Comparison of ENCODE assay signal across 11 mouse cellular contexts in the genomic region with DNA sequence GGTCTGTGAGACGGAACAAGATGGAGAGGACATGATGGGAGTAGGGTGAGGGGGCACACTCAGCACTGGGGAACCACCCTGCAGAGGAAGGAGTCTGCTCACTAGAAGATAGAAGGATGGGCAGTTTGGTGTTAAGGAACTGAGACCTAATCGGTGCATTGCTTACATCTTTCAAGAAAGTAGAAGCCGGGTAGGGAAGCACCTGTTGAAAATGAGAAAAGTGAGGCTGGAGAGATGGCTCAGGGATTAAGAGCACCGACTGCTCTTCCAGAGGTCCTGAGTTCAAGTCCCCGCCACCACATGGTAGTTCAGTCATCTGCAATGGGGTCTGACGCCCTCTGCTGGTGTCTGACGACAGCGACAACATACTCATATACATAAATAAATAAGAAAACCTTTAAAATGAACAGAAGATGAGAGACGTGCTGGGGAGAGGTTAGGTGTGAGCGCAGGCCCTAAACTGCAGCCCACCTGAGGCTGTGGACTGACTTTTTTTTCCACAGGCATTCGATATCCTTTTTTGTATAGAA. TPM values are rescaled to one million over a fixed set of nuclear protein-coding genes. Genes with fewer than 3 reads are reported as not detected.
DNase-seq lines count a peak whose midpoint lies in the region; ATAC-seq lines count a peak whose summit lies in the region.
"Had no signal": no experiment of that assay in that cellular context is flagged by ENCODE, and none has a peak within 500 bp of the region (broad histone marks: within the 10 kb centered on the region; RNA-seq: fewer than 3 reads in every experiment).

No protein-coding gene starts in this region.

- H3K27ac ChIP-seq in liver, embryonic 11.5 days (ENCODE audit: low read depth, low read length) = no peak overlapping the region
- H3K27ac ChIP-seq in brown adipose tissue, adult 24 weeks (replicated peaks; ENCODE audit: low read depth, low read length) = peak overlapping the region; percentile 71; the same call in 1 of the 2 replicates
- no peak overlapping the region for H3K27ac ChIP-seq in midbrain, embryonic 14.5 days (replicated peaks; ENCODE audit: low read depth, low read length)
- H3K27ac ChIP-seq: embryonic facial prominence, embryonic 12.5 days; neural tube, embryonic 12.5 days had no signal

- H3K9me3 ChIP-seq in liver, embryonic 11.5 days (ENCODE audit: control insufficient read depth, low read length) = no peaks in the 10 kb centered on the region
- no peaks in the 10 kb centered on the region for H3K9me3 ChIP-seq in midbrain, embryonic 14.5 days (ENCODE audit: control insufficient read depth, low read length)
- H3K9me3 ChIP-seq: embryonic facial prominence, embryonic 12.5 days; lung, embryonic 15.5 days; neural tube, embryonic 12.5 days had no signal

- H3K4me3 ChIP-seq in liver, embryonic 11.5 days (ENCODE audit: low read depth, low read length) = no peak overlapping the region
- H3K4me3 ChIP-seq in brown adipose tissue, adult 24 weeks (ENCODE audit: insufficient read depth, low read depth, low read length) = no peak overlapping the region
- H3K4me3 ChIP-seq in midbrain, embryonic 14.5 days (replicated peaks; ENCODE audit: low read depth, low read length) = no peak overlapping the region
- H3K4me3 ChIP-seq: embryonic facial prominence, embryonic 12.5 days; lung, embryonic 15.5 days; neural tube, embryonic 12.5 days had no signal

- H3K27me3 ChIP-seq in liver, embryonic 11.5 days (replicated peaks; ENCODE audit: control insufficient read depth, insufficient read depth, low read length) = no peaks in the 10 kb centered on the region
- H3K27me3 ChIP-seq in midbrain, embryonic 14.5 days (ENCODE audit: control insufficient read depth, insufficient read depth, low read length) = no peaks in the 10 kb centered on the region
- H3K27me3 ChIP-seq: embryonic facial prominence, embryonic 12.5 days; lung, embryonic 15.5 days; neural tube, embryonic 12.5 days had no signal

- DNase-seq in adrenal gland, postnatal 14 days = peak; percentile 43
- DNase-seq in adrenal gland, postnatal 10 days = no peak
- peak; percentile 70 for DNase-seq in liver
- no peak for DNase-seq in liver, embryonic 11.5 days (ENCODE audit: low spot score)
- DNase-seq in spleen, postnatal 4 days (ENCODE audit: low spot score in 2 of 2) = peak; percentile 57 to 81
- no peak for DNase-seq in embryo, embryonic 10 days (ENCODE audit: low spot score)
- DNase-seq in midbrain, embryonic 14.5 days = no peak

- H3K4me1 ChIP-seq in liver, embryonic 11.5 days (replicated peaks; ENCODE audit: control insufficient read depth, insufficient read depth, low read length) = peaks cover 16% of the 10 kb centered on the region
- peaks cover 40% of the 10 kb centered on the region for H3K4me1 ChIP-seq in brown adipose tissue, adult 24 weeks (ENCODE audit: control insufficient read depth, insufficient read depth, insufficient read length, low read length)
- H3K4me1 ChIP-seq in midbrain, embryonic 14.5 days (ENCODE audit: control insufficient read depth, insufficient read depth, low read length) = peaks cover 7% of the 10 kb centered on the region; the same call in 1 of the 2 replicates
- H3K4me1 ChIP-seq: embryonic facial prominence, embryonic 12.5 days; lung, embryonic 15.5 days; neural tube, embryonic 12.5 days had no signal

- 72% methylated on average over 11 of the region's 11 CpGs for WGBS in liver, embryonic 11.5 days
- WGBS in midbrain, embryonic 14.5 days = 77% methylated on average over 11 of the region's 11 CpGs

- H3K4me2 ChIP-seq in liver, embryonic 11.5 days = no peak overlapping the region
- H3K4me2 ChIP-seq in midbrain, embryonic 14.5 days (ENCODE audit: low read length) = no peak overlapping the region
- H3K4me2 ChIP-seq: embryonic facial prominence, embryonic 12.5 days; lung, embryonic 15.5 days; neural tube, embryonic 12.5 days had no signal

- ATAC-seq in liver, embryonic 11.5 days (replicated peaks; ENCODE audit: low FRiP score) = no peak
- ATAC-seq in midbrain, embryonic 14.5 days (ENCODE audit: low FRiP score, low TSS enrichment) = no peak

- H3K9ac ChIP-seq in liver, embryonic 11.5 days (ENCODE audit: low read depth, low read length) = no peak overlapping the region
- no peak overlapping the region for H3K9ac ChIP-seq in midbrain, embryonic 14.5 days (replicated peaks; ENCODE audit: low read length)
- H3K9ac ChIP-seq: embryonic facial prominence, embryonic 12.5 days; lung, embryonic 15.5 days; neural tube, embryonic 12.5 days had no signal

- H3K36me3 ChIP-seq in liver, embryonic 11.5 days (ENCODE audit: control insufficient read depth, insufficient read depth, low read length) = no peaks in the 10 kb centered on the region
- no peaks in the 10 kb centered on the region for H3K36me3 ChIP-seq in midbrain, embryonic 14.5 days (ENCODE audit: control insufficient read depth, insufficient read depth, low read length)
- H3K36me3 ChIP-seq: embryonic facial prominence, embryonic 12.5 days; lung, embryonic 15.5 days; neural tube, embryonic 12.5 days had no signal

RNA-seq across cellular contexts. Expression of gene Ifnar1, which starts 25.1 kb away (rescaled TPM):
- 80.3 and 82.7 TPM in 2 replicates for total RNA-seq in adrenal gland, postnatal 14 days (2021)
- total RNA-seq in adrenal gland, postnatal 10 days (2021) = 10 to 100 TPM; 71.2 to 85.3 TPM
- polyA plus RNA-seq in liver, embryonic 11.5 days (2014; fragmentation: Nextera tagmentation; extraction: Ambion mirVana) = 32.6 and 35.5 TPM in 2 replicates
- polyA plus RNA-seq in brown adipose tissue, adult 24 weeks (2012; ENCODE audit: insufficient read depth, insufficient read length, missing spikeins) = 18.2 and 19.6 TPM in 2 replicates
- 38.8 and 56.1 TPM in 2 replicates for polyA plus RNA-seq in midbrain, embryonic 14.5 days (2014; fragmentation: Nextera tagmentation; extraction: Ambion mirVana)

RNA-seq across cellular contexts. Expression of gene Il10rb, which starts 53.9 kb away (rescaled TPM):
- 105 and 106 TPM in 2 replicates for total RNA-seq in adrenal gland, postnatal 14 days (2021)
- 10 to 100 TPM; 75.4 to 78.8 TPM for total RNA-seq in adrenal gland, postnatal 10 days (2021)
- 29.8 and 32.9 TPM in 2 replicates for polyA plus RNA-seq in liver, embryonic 11.5 days (2014; fragmentation: Nextera tagmentation; extraction: Ambion mirVana)
- polyA plus RNA-seq in brown adipose tissue, adult 24 weeks (2012; ENCODE audit: insufficient read depth, insufficient read length, missing spikeins) = 29.5 and 44.8 TPM in 2 replicates
- polyA plus RNA-seq in midbrain, embryonic 14.5 days (2014; fragmentation: Nextera tagmentation; extraction: Ambion mirVana) = 5.4 and 9.3 TPM in 2 replicates

Comparison
In these comparisons a context has a peak if more than half of its experiments do, and no peak if none do; other contexts are left out.
1. DNase-seq: peak in adrenal gland, postnatal 14 days (single experiment), liver (single experiment) and spleen, postnatal 4 days (2 of 2); none in adrenal gland, postnatal 10 days (single experiment), liver, embryonic 11.5 days (single experiment), embryo, embryonic 10 days (single experiment) and midbrain, embryonic 14.5 days (single experiment).